Mouse (Mus musculus) spleen, postnatal 36 days (tissue): ENCODE measurements around the gene Pga5.

Source experiments
- DNase-seq, 2 experiments: peaks; one replicate each; pipeline ENCODE4 v3.0.0; 2022; ENCODE audit warnings: low spot score in 2 of 2, mixed read lengths in 1 of 2

Pga5 gene

GRCm38 (mm10) chr19:10665499-10665898 is 12.4 kb downstream of the Pga5 start:
- DNase-seq = peak; percentile 37 to 51

DNA sequence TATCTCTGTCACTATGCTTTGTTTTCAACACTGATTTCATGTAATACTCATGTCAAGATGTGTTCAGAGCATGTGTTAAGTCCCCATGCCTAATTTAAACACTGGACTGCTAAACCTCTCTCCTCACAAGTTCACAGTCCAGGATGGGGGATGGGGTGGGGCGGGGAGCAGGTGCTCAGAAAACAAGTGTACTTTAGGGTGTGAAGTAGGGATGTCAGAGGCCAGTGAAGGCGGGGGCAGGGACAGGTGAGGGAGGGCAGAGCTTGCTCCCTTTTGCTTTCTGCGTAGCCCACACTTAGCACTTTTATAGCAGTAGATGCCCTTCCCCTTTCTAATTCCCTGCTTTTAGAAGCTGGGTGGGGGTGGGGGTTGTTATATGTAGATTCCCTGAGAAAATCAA is 12.8 kb downstream of the Pga5 start:
- no peak for DNase-seq

GRCm38 (mm10) chr19:10662665-10663064 is 15.2 kb downstream of the Pga5 start:
- DNase-seq = no peak

DNA sequence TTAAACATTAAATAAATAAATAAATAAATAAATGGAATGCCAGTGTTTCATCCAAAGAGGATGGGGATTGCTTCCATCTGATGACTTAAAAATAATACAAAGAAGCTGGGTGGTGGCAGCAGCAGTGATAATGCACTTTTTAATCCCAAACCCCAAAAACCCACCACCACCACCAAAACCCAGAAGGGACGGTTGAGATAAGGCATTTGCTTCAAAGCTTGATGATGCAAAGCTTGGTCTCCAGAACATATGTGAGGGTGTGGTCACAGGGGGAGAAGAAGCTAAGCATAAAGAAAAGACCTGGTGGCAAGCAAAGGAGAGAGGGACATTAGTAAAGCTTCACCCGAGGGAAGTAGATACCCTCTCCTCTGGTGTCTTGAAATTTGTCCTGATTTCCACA is 16.0 kb downstream of the Pga5 start:
- DNase-seq = peak; percentile 20 to 45

DNA sequence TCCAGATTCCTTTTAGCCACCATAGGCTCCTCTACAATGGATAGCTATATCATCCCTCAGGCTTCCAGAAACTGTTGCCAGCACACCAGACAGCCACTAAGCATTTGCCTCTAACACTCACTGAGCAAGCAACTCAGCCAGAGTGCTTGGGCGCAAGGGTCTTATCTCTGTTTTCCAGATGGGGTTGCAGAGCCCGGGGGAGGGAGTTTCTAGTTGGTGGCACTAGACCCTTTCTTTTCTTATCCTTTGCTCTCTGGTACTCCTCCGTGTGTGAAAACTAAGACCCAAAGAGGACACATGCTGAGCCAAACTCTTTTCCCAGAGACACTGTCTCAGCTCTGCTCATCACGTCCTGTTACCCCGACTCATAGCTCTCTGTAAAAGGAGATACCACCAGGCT is 16.5 kb downstream of the Pga5 start:
- peak; percentile 41 to 69 for DNase-seq

GRCm38 (mm10) chr19:10658406-10658805 is 19.5 kb downstream of the Pga5 start:
- DNase-seq = no peak

DNA sequence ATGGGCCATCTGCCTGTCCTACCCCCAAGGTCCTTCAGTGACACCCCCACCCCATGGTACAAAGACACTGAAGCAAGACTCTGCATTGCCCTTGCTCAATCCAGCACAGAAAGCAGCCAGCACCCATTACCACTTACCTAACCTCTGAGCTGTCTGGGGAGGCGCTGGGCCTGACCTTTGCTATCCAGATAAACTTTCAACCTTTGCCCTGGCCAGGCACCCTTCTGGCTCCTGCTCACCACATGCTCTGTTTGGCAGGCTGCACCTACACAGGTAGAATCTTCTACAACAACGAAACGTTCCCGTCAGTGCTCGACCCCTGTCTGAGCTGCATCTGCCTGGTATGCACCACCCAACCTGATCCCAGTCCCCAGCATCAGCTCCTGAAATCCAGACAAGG is 20.1 kb downstream of the Pga5 start:
- DNase-seq = no peak

DNA sequence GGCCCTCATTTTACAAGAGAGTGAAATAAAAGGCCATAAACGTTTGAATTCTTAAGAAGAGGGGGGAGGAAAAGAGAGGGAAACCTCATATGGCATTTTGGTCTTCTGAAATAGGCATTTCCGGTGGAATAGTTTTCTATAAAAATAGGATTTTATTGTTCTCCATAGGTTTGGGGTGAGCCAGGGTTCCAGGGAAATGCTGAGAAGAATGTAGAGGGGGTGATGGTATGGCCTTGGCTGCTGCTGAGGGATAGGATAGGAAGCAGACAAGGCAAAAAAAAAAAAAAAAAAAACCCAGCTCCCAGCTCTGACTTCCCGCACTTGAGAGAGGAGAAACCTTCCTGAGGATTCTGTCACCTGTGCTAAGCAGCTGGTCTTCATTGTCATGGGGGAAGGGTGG is 21.8 kb downstream of the Pga5 start:
- no peak for DNase-seq

GRCm38 (mm10) chr19:10648156-10648555 is 29.7 kb downstream of the Pga5 start:
- peak in 1 of 2 experiments; percentile 18 for DNase-seq

- no peak for DNase-seq
These were observed 32.3 kb downstream of the Pga5 start for GRCm38 (mm10) chr19:10645616-10646015.

DNA sequence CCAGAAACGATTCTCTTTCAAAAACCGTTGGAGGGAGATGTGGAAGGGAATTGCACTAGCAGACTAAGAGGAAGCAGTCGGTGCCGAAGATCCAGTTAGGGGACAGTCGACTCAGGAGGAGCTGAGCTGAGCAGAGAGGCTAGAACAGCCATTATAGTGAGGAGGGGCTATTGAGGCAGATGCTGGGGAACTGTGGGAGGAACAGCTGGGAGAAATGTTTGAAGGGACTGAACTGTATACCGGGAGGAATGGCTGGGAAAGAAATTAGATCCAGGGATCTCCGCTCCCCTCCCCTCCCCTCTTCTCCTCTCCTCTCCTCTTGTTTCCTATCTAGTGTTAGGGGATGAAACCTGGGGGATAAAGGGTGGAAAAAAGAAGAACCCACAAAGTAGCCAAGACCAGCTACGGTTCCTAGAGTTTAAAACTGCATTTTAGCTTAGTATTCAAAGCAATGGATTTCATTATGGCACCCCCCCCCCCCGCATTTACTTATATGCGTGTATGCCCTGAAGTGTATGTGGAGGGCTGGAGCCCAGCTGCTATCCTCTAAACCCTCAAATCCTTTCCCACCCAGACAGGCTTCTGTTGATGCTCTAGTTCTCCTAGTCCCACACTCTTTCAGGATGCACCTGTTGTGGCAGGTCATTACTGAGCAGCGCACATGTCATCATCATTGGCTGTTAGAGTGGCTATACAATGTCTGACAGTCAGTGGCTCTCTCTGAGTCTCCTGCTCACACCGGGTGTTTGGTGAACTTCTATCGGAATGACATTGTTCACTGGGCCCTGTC is 37.1 kb downstream of the Pga5 start:
- no peak for DNase-seq

DNA sequence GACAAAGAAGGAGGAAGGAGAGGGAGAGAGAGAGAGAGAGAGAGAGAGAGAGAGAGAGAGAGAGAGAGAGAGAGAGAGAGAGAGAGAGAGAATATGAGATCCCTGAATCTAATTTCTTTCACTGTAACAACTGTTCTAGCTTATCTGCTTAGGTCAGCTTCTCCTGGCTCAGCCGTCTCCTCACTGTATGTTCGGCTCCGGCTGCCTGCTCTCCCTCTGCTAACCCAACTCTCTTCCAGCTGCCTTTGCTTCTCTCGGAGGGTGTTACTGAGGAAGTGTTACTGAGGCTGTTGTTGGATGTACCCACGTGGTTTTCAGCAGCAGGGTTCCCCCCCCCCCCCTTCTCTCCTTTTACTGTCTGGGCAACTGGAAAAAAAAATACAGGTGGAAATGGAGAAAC is 37.8 kb downstream of the Pga5 start:
- no peak for DNase-seq

- no peak for DNase-seq
These were observed 40.0 kb downstream of the Pga5 start for GRCm38 (mm10) chr19:10637840-10638239.

GRCm38 (mm10) chr19:10634872-10635318 is 43.0 kb downstream of the Pga5 start:
- peak; percentile 22 to 35 for DNase-seq

DNA sequence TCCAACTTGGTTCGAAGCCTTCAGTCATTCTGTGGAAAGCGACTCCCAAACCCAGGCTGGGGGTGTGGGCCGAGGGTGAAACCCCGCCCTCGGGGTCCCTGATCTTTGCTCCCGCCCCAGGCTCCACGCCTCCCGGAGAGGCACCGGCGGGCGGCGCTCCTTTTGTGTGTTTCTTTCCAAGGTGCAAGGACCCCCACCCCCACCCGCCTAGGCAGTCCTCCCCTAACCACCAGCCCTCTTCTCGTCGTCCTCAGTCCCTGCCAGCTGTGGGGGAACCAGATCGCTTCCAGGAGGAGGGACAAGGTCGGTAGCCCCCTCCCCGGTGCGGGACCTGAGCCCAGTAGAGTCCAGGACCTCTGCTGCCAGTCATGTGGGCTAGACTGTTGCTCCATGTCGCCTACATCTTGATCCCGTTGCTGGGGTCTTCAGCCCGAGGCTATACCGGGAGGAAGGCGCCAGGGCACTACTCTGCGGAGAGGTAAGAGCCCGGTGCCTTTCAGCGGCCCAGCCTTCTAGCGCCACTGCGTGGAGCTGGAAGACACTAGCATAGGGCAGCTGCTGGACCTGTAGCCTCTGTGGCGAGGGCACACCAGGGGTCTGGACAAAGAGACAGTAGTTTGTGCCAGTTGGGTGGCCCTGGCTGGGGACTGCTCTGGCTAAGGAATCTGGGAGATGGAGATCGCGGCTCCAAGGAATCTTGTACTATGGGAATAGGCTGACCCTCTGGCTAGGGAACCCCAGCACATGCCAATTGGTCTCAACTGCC is 43.6 kb downstream of the Pga5 start, which contains the start of gene Vwce:
Gene Vwce (plus strand): TSS at position 108 of the 766 bp plus-strand sequence.
- DNase-seq = peak; percentile 24 to 41
